Mouse (Mus musculus): Measurements from ENCODE around the gene Sult2a5. TPM values are rescaled to one million over a fixed set of nuclear protein-coding genes. Genes with fewer than 3 reads are reported as not detected.

Sult2a5 gene
- polyA plus RNA-seq (2016; fragmentation: Nextera tagmentation; extraction: Ambion mirVana), result not detected in 2 replicates

DNA sequence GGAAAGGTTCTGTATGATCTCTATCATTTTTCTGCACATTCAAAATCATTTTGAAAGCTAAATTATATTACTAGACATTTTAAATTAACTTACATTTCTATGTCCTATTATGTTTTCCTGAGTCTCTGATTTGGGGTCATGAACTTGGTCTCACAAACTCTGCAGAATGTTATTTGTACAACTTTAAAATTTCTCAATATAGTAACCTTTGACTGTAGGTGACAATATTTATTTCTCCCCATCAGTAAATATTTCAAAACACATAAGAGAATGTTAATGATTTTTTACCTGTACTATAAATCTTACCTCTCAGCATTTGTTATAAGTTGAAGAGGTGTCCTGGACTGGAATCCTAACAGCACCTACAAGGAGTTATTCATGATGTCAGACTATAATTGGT lies at the start of gene Sult2a5:
Gene Sult2a5 (plus strand): TSS at position 301 of the 400 bp plus-strand sequence.
- ATAC-seq, result no peak
- no peak within 1 kb of the TSS for H3K9ac ChIP-seq
- H3K9me3 ChIP-seq (replicated peaks), result no peaks in the 10 kb centered on the region
- H3K4me3 ChIP-seq, result no peak within 1 kb of the TSS
- H3K4me2 ChIP-seq, result no peak within 1 kb of the TSS
- no peaks in the 10 kb centered on the region for H3K36me3 ChIP-seq
- H3K4me1 ChIP-seq, result no peaks in the 10 kb centered on the region
- H3K27ac ChIP-seq, result no peak within 1 kb of the TSS
- H3K27me3 ChIP-seq (replicated peaks), result no peaks in the 10 kb centered on the region

Other genes with a start within 250 kb of the Sult2a5 start
- gene Cabp5, start 225.8 kb upstream of the Sult2a5 start, polyA plus RNA-seq (2016; fragmentation: Nextera tagmentation; extraction: Ambion mirVana), result 0.10 TPM in 1 of 2 replicates, not detected in the other
- not detected in 2 replicates for gene Bsph1, start 173.1 kb upstream of the Sult2a5 start, polyA plus RNA-seq (2016; fragmentation: Nextera tagmentation; extraction: Ambion mirVana)
- not detected in 2 replicates for gene Bsph2, start 52.9 kb upstream of the Sult2a5 start, polyA plus RNA-seq (2016; fragmentation: Nextera tagmentation; extraction: Ambion mirVana)
- gene Sult2a2, start 109.5 kb downstream of the Sult2a5 start, polyA plus RNA-seq (2016; fragmentation: Nextera tagmentation; extraction: Ambion mirVana), result not detected in 2 replicates
- 0.17 and 0.20 TPM in 2 replicates for gene Sult2a1, start 213.4 kb downstream of the Sult2a5 start, polyA plus RNA-seq (2016; fragmentation: Nextera tagmentation; extraction: Ambion mirVana)